Comparison of ENCODE assay signal across 13 mouse cellular contexts in the genomic region with DNA sequence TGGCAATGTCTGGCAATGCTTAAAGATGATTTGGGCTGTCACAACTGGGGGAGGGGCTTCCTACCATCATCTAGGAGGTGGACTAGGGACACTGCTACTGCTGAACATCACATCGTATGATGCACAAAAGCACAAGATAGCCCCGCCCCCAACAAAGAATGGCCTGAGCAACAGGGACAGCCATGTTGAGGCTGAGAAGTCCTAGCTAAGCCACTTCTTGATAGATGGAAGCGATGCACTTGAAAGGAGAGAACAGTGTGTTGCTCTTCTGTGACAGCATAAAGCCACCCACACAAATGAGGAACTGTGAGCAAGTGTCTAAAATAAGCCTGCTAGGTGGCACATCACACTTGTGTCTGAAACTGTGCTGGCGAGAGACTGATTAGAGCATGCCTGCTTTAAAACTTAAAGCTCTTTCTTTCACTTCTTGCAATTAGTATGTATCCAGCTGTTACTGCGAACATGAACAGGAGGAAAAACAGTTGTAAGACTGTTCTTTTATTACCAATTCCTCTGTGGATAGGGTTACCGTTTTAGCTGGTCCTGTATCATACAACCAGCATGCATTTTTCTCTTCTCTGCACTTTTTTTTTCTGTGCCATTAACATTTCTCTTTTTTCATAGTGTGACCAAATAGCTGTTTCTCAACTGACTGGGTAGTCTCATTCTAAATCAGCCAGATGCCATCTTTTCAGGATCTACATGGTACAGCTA.
DNase-seq lines count a peak whose midpoint lies in the region.
"Had no signal": no experiment of that assay in that cellular context is flagged by ENCODE, and none has a peak within 500 bp of the region (broad histone marks: within the 10 kb centered on the region; RNA-seq: fewer than 3 reads in every experiment).

No protein-coding gene starts in this region.

- WGBS in heart, embryonic 10.5 days = 80% methylated on average over 6 of the region's 6 CpGs

- intact Hi-C loops in left cerebral cortex, postnatal 25 days (cut with DNase I) = loop anchor here (1.0 to 2.0 kb wide), 3 partner anchors 56 to 369 kb away; no protein-coding TSS in a partner anchor

- H3K4me1 ChIP-seq in heart, embryonic 10.5 days = no peaks in the 10 kb centered on the region
- H3K4me1 ChIP-seq: megakaryocyte, embryonic 14.5 days had no signal

- peaks cover 9% of the 10 kb centered on the region; the same call in 1 of the 2 replicates for H3K27me3 ChIP-seq in heart, embryonic 10.5 days (ENCODE audit: insufficient read depth, poor library complexity, severe bottlenecking)

- no peak overlapping the region for H3K27ac ChIP-seq in heart, embryonic 10.5 days
- H3K27ac ChIP-seq: liver, embryonic 14.5 days had no signal

- DNase-seq in embryo, embryonic 11 days = peak; percentile 13
- no peak for DNase-seq in embryo, embryonic 10.5 days (ENCODE audit: low spot score)
- DNase-seq in right cerebral cortex, adult 18-20 months = peak; percentile 69
- DNase-seq in right cerebral cortex, postnatal 14 days = no peak
- DNase-seq in left cerebral cortex, postnatal 25 days (ENCODE audit: low spot score in 2 of 2) = peak; percentile 31 to 83
- no peak for DNase-seq in cerebellum, adult 11-12 months
- no peak for DNase-seq in heart, embryonic 10.5 days (ENCODE audit: low spot score)
- no peak for DNase-seq in spleen, postnatal 10 days (ENCODE audit: low spot score in 2 of 2)
- DNase-seq: adrenal gland, adult 8-10 months; cerebellum, adult 18-20 months; kidney, postnatal 25 days had no signal

- no peak overlapping the region for H3K4me3 ChIP-seq in heart, embryonic 10.5 days
- H3K4me3 ChIP-seq: megakaryocyte, embryonic 14.5 days had no signal

- H3K9me3 ChIP-seq in heart, embryonic 10.5 days = no peaks in the 10 kb centered on the region

- H3K36me3 ChIP-seq in heart, embryonic 10.5 days = no peaks in the 10 kb centered on the region

Comparison
In these comparisons a context has a peak if more than half of its experiments do, and no peak if none do; other contexts are left out.
1. DNase-seq: peak in embryo, embryonic 11 days (single experiment), right cerebral cortex, adult 18-20 months (single experiment) and left cerebral cortex, postnatal 25 days (2 of 2); none in embryo, embryonic 10.5 days (single experiment), right cerebral cortex, postnatal 14 days (single experiment), cerebellum, adult 11-12 months (single experiment), heart, embryonic 10.5 days (single experiment) and spleen, postnatal 10 days (0 of 2).